Mouse (Mus musculus) liver, embryonic 14.5 days (tissue): Measurements from ENCODE around the gene Slc16a5.

Experiments used
- CTCF ChIP-seq: IDR thresholded peaks from 2 replicates; pipeline ENCODE4 v1.5.1; 2016; ENCODE audit warnings: antibody characterized with exemption, low read depth, control low read depth
- EP300 ChIP-seq: IDR thresholded peaks from 2 replicates; pipeline ENCODE4 v1.6.1; 2016; ENCODE audit warnings: antibody characterized with exemption, low read depth

GRCm38 (mm10) chr11:115430561-115430960 lies 31.7 kb upstream of the Slc16a5 start:
- TF ChIP-seq CTCF (no peak), EP300 (no peak)
